Mouse (Mus musculus): ENCODE results near the gene Tmem268.

DNA sequence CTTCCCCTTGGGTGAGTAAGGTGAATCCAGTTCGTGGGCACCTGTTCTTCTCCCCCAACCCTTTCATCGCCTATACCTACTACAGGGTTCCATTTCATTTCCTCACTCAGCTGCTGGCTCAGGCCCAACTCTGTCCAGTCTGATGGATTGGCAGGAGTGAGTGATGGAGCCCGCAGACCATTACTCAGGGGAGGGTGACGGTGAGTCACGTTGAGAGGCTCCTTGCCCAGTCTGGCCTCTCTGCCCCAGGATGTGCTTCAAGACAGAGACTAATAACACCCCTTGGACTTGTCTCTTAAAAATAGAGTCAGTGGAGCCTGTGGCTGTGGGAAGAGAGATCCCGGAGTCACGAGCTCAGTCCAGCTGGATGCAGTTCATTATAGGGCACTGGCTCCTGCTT lies 28.2 kb upstream of the Tmem268 start:
- TF ChIP-seq CTCF (IDR thresholded peaks at IDR 0.05; ENCODE audit: low read depth) (no peak), EP300 (IDR thresholded peaks at IDR 0.05; ENCODE audit: low read depth) (no peak)
